Mouse (Mus musculus) mesoderm, embryonic 11.5 days (tissue): ENCODE results near the gene Pola1.

ENCODE experiments used
- DNase-seq: peaks from one replicate; pipeline ENCODE4 v3.0.0-alpha.2; 2012; ENCODE audit warnings: low read depth, low spot score

Pola1 gene

DNA sequence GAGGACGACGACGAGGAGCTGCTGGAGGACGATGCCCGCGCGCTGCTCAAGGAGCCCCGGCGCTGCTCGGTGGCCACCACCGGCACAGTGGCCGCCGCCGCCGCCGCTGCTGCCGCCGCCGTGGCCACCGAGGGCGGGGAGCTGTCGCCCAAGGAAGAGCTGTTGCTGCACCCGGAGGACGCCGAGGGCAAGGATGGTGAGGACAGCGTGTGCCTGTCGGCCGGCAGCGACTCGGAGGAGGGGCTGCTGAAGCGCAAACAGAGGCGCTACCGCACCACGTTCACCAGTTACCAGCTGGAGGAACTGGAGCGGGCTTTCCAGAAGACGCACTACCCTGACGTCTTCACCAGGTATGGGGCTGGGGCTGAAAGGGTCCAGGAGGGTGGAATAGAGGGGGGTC lies 342.9 kb downstream of the Pola1 start:
- no peak for DNase-seq

DNA sequence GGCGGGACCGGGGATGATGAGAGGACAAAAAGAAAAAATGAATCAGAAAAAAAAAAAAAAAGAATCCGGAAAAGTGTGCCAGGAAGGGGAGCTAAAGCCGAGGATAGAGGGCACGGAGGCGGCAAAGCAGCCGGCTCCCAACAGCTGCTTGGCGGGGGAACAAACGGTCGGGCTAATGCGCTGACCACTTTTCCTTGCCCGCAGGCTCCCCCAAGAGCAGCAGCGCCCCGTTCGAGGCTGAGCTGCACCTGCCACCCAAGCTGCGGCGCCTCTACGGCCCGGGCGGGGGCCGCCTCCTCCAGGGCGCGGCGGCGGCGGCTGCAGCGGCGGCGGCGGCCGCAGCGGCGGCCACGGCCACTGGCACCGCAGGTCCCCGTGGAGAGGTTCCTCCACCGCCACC lies 343.6 kb downstream of the Pola1 start:
- no peak for DNase-seq

DNA sequence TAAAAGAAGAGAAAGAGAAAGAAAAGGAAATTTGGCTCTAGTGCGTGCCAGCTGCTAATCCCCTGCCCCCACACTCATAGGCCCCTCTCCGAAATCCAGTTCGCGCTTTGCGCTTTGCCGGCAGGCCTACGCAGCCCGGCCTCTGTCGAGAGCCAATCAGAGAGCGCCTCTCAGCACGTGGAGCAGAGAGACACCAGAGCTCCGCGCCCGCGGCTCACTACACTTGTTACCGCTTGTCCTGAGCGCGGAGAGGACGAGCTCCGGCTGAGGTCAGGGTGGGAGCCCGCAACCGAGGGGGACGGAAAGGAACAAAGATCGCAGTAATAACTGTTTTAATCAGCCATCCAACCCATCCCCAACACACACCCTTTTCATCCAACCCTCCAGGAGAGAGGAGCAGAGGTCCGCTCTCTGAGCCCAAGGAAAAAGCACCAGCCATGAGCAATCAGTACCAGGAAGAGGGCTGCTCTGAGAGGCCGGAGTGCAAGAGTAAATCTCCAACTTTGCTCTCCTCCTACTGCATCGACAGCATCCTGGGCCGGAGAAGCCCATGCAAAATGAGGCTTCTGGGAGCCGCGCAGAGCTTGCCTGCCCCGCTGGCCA lies 345.6 kb downstream of the Pola1 start, which contains the start of gene Arx:
Gene Arx, plus strand, starts transcription at position 155 of the 603 bp plus-strand sequence.
- peak; percentile 86 for DNase-seq

DNA sequence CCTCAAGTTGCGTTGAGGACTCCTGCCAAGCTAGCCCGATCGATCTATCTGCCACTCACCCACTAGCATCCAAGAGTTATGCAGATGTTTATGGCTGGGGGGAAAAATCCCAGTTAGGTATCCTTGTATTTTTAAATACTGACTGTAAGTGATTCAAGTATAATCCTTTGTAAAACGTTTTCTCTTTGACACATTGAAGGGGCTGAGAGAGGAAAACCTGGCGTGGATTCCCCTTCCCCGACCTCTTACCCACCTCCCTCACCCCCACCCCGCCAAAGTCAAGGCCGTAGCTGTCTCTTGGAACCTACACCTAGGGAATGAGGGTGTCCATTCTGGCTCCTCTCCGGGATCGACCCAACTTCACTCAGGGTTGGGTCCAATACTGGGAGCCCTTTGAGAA lies 346.9 kb downstream of the Pola1 start:
- no peak for DNase-seq

DNA sequence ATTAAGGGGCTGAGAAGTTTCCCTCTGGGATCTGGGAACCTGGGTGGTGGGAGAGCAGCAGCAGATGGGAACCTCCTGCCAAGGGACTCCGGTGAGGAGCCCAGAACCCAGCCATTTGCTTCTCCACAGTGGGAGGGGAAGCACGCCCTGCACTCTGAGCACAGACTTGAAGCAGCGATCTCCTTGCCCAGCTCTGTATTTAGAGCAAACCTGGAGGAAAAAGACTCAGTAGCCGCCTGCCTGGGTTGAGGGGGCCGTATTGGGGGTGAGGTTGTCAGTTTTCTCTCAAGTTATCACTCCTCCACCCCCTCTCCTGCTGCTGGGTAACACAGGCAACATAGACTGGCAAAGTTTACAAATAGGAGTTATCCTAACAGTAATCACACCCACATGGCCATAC lies 350.2 kb downstream of the Pola1 start:
- no peak for DNase-seq

DNA sequence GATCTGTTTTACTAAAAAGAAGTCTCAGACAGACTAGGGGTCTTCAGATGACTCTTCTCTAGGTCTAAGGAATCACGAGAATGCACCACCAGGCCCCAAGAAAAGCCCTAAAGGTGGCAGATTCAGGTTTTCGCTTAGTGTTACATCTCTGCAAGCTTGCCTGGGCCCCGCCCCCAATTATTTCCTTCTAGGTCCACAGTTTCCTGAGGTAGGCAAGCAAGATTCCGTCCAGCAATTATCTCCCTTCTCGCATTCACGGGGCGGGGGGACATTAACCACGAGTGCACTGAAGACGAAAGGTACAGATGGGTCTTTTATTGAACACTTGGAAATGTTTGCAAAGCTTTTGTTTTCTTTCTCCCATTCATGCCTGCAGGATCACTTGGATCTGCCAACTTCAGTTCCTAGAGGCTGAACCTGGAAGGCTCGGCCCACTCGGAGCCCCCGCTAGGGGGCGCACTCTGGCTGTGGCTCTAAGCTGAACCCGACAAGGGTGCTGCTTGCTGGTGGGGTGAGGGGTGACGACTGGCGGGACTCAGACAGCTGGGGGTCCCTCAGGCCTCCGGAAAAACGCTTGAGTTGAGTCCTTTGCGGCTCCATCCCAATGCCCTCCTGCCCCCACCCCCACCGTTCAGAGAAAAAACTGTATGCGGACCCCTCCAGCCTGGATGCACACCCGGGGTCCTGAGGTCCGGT lies 350.8 kb downstream of the Pola1 start:
- DNase-seq, result peak; percentile 73

DNA sequence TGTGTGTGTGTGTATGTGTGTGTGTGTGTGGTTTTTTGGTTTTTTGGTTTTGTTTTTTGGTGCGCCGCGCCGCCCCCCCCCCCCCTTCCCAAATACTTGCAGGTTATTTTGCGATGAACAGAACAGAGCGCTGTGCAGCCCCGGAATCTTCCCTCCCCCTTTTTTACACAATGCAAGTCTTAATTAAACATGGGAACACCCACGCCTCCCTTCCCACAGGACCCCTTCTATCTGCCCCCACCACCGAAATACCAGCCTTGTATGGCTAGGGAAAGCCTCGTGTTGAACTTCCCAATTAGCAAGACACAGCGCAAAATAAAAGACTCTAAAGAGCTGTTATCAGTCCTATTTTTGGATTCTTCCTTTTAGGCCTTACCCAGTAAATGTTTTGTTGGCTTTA lies 352.0 kb downstream of the Pola1 start:
- no peak for DNase-seq

DNA sequence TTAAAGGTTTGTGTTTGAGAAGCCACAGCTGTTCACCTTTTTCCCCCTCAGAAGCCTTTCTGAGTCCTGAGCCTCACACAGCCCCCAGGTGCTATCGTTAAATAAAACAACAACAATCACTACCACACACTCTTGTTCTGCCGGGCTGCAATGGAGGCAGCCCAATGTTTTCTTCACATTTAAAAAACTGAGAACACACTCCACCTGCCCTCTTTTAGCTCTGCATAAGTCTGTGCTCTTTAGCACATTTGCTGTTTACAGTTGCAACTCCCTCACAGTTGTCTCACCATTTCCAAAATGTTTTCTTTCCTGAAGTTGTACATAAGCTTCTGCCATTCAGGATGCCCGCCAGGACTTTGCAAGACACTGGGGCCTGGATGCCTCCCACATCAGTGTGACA lies 356.3 kb downstream of the Pola1 start:
- DNase-seq, result no peak
